Mouse (Mus musculus): ENCODE measurements around the gene Etfa.

Etfa gene

GRCm38 (mm10) chr9:55511521-55511993 is 486 bp downstream of the Etfa start:
- in situ Hi-C loops (cut with MseI, MboI) = no loop called here

GRCm38 (mm10) chr9:55510651-55511235 is 1.3 kb downstream of the Etfa start:
- in situ Hi-C loops (cut with MseI, MboI) = no loop called here

- in situ Hi-C loops (cut with MseI, MboI) = no loop called here
Measured at GRCm38 (mm10) chr9:55509731-55510130, 2.3 kb downstream of the Etfa start.

- in situ Hi-C loops (cut with MseI, MboI) = no loop called here
Measured at GRCm38 (mm10) chr9:55508701-55509100, 3.3 kb downstream of the Etfa start.

GRCm38 (mm10) chr9:55507922-55508321 is 4.1 kb downstream of the Etfa start:
- in situ Hi-C loops (cut with MseI, MboI) = no loop called here

- in situ Hi-C loops (cut with MseI, MboI) = no loop called here
Measured at GRCm38 (mm10) chr9:55482116-55482515, 29.9 kb downstream of the Etfa start.

GRCm38 (mm10) chr9:55478699-55479098 is 33.3 kb downstream of the Etfa start:
- in situ Hi-C loops (cut with MseI, MboI) = no loop called here

- in situ Hi-C loops (cut with MseI, MboI) = no loop called here
Measured at GRCm38 (mm10) chr9:55476084-55476483, 36.0 kb downstream of the Etfa start.

- in situ Hi-C loops (cut with MseI, MboI) = no loop called here
Measured at GRCm38 (mm10) chr9:55468397-55468796, 43.6 kb downstream of the Etfa start.

GRCm38 (mm10) chr9:55453366-55453765 is 58.7 kb downstream of the Etfa start:
- in situ Hi-C loops (cut with MseI, MboI) = no loop called here

GRCm38 (mm10) chr9:55452906-55453305 is 59.1 kb downstream of the Etfa start:
- in situ Hi-C loops (cut with MseI, MboI) = no loop called here

- in situ Hi-C loops (cut with MseI, MboI) = no loop called here
Measured at GRCm38 (mm10) chr9:55451426-55451825, 60.6 kb downstream of the Etfa start.

- in situ Hi-C loops (cut with MseI, MboI) = no loop called here
Measured at GRCm38 (mm10) chr9:55450035-55450434, 62.0 kb downstream of the Etfa start.

GRCm38 (mm10) chr9:55449108-55449507 is 62.9 kb downstream of the Etfa start:
- in situ Hi-C loops (cut with MseI, MboI) = no loop called here

- in situ Hi-C loops (cut with MseI, MboI) = no loop called here
Measured at GRCm38 (mm10) chr9:55447509-55447908, 64.5 kb downstream of the Etfa start.

- in situ Hi-C loops (cut with MseI, MboI) = no loop called here
Measured at GRCm38 (mm10) chr9:55439206-55439780, 72.8 kb downstream of the Etfa start.

GRCm38 (mm10) chr9:55438433-55438832 is 73.6 kb downstream of the Etfa start:
- in situ Hi-C loops (cut with MseI, MboI) = no loop called here

GRCm38 (mm10) chr9:55433875-55434274 is 78.2 kb downstream of the Etfa start:
- in situ Hi-C loops (cut with MseI, MboI) = no loop called here

- in situ Hi-C loops (cut with MseI, MboI) = no loop called here
Measured at GRCm38 (mm10) chr9:55432306-55433289, 79.4 kb downstream of the Etfa start.

GRCm38 (mm10) chr9:55430133-55430532 is 81.9 kb downstream of the Etfa start:
- in situ Hi-C loops (cut with MseI, MboI) = no loop called here

- in situ Hi-C loops (cut with MseI, MboI) = loop anchor here (5.0 to 10.0 kb wide), 2 partner anchors 95 to 98 kb away; no protein-coding TSS in a partner anchor
Measured at GRCm38 (mm10) chr9:55429242-55429975, 82.6 kb downstream of the Etfa start.

All from mouse trophoblast stem cell (cell line).